Mouse (Mus musculus): ENCODE data around the gene Gprc5d. TPM values are rescaled to one million over a fixed set of nuclear protein-coding genes. Genes with fewer than 3 reads are reported as not detected.

The Gprc5d gene
- total and polyA plus RNA-seq, 3 experiments, result not detected

DNA sequence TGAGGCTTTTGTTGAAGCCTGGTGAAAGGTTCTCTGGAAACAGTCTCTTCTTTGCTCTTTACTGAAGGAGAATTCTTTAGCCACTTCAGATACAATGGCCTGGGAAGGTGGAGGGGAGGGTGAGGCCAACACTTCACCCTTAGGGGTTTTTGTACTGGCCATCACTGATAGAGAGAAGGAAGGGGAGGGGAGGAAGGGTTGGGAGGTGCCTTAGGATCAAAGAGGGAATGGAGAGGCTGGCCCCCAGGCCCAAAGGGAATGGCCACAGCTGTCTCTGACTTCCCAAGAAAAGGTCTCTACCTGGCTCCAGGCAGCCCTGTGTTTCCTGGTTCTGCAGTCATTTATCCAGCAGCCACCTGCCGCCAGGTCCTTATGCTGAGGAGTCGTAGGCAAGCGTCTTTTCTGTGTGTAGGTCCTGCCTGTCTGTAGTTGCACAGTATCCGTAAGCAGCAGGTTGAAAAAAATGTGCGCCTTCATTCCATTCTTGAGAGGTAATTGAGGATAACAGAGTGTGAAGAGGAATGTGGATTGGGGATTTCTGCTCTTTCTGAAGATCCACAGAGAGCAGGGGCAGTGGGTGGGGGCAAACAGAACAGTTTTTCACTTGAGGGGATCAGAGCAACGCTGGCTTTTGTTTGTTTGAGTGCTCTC is 51.2 kb downstream of the Gprc5d start:
- H3K4me1 ChIP-seq (ENCODE audit: control insufficient read depth in 1 of 2, insufficient read depth in 2 of 2), result peaks cover 3 to 15% of the 10 kb centered on the region in 2 experiments; a peak in 2 of 4 replicates
- H3K4me3 ChIP-seq (replicated peaks in 1 of 3; ENCODE audit: low read depth in 2 of 3, low read length in 2 of 3, poor library complexity in 1 of 3), result no peak overlapping the region
- in situ Hi-C loops (cut with MboI; ENCODE audit: low pct_ligation_motif_present, low pct_unique_long_range_greater_than_20kb, low sequenced_read_pairs), result no loop called here
- H3K27ac ChIP-seq (ENCODE audit: insufficient read depth, low read depth), result no peak overlapping the region
- peaks cover 21% of the 10 kb centered on the region for H3K27me3 ChIP-seq (replicated peaks)
- no peak for DNase-seq (ENCODE audit: extremely low read depth)
- H3K79me2 ChIP-seq (replicated peaks; ENCODE audit: control insufficient read depth, extremely low read depth, insufficient read depth, poor library complexity, severe bottlenecking), result no peaks in the 10 kb centered on the region
- H3K9me3 ChIP-seq (replicated peaks; ENCODE audit: low read length), result no peaks in the 10 kb centered on the region
- no peak for TF ChIP-seq CHD2 (IDR thresholded peaks at IDR 0.05; ENCODE audit: low read length)
- no peak for TF ChIP-seq ZC3H11A (IDR thresholded peaks at IDR 0.05; ENCODE audit: low read depth, low read length)
- TF ChIP-seq NRF1 (IDR thresholded peaks at IDR 0.05; ENCODE audit: low read depth, low read length), result no peak
- no peak for TF ChIP-seq UBTF (IDR thresholded peaks at IDR 0.05; ENCODE audit: low read depth, low read length)
- no peak for TF ChIP-seq E2F4 (IDR thresholded peaks at IDR 0.05; ENCODE audit: insufficient replicate concordance, low read depth, low read length)
- no peak for TF ChIP-seq POLR2AphosphoS2 (IDR thresholded peaks at IDR 0.05; ENCODE audit: low read depth, low read length)
- TF ChIP-seq USF2 (conservative IDR thresholded peaks at IDR 0.05; ENCODE audit: low read depth, low read length), result no peak
- TF ChIP-seq ETS1 (conservative IDR thresholded peaks at IDR 0.05; ENCODE audit: low read depth, low read length), result no peak
- TF ChIP-seq RAD21 (IDR thresholded peaks at IDR 0.05; ENCODE audit: low read depth, low read length), result no peak
- no peak for TF ChIP-seq MXI1 (IDR thresholded peaks at IDR 0.05; ENCODE audit: low read depth, low read length)
- TF ChIP-seq CTCF (conservative IDR thresholded peaks at IDR 0.05 in 1 of 2, IDR thresholded peaks at IDR 0.05 in 1 of 2; ENCODE audit: low read depth in 2 of 2, low read length in 2 of 2), result no peak
- H3K36me3 ChIP-seq (replicated peaks in 1 of 2; ENCODE audit: control insufficient read depth in 1 of 2, insufficient read depth in 1 of 2, low read length in 1 of 2), result no peaks in the 10 kb centered on the region
- H3K4me2 ChIP-seq (ENCODE audit: insufficient read depth, low read depth, poor library complexity, severe bottlenecking), result no peak overlapping the region
- dilution Hi-C loops (cut with MboI; ENCODE audit: extremely low pct_ligation_motif_present, extremely low pct_unique_long_range_greater_than_20kb, low sequenced_read_pairs), result no loop called here
- no peak overlapping the region for H3K9ac ChIP-seq (ENCODE audit: insufficient read depth, low read depth)

DNA sequence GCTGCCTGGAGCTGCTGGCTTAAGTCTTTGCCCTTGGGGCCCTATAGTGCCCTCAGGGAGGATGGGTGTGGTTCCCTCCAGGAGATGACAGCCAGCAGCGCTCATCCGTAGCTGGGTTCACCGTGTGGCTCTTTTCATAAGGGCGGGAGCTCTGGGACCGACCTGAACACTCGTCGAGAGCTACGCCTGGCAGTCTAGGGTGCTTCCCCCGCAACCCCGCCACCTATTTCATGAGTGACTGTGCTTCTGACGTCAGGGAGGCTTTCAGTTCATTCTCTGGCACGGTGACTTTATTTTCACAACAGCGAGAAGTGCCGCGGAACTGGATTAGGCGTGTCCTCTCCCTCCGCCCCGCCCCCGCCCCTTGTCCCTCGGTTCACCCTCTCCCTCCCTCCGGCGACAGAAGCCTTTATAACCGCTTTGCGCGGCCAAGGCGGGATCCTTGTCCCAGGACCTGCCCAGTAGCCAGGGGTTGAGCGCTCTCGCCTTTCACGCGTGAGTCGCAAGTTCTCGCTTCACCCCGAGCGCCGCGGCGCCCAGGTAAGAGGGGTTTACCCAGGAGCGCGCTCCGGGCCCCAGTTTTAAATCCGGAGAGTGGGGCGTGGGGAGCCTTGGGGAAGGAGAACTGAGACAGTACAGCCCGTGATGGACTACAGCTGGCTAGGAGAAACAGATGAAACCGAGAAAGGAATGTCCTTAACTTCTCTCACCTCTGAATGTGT is 52.7 kb downstream of the Gprc5d start, which contains the start of gene Gprc5a:
Gprc5a (plus strand) TSS at position 416 of the 722 bp plus-strand sequence.
- H3K4me2 ChIP-seq (ENCODE audit: insufficient read depth, low read depth, poor library complexity, severe bottlenecking), result peak within 1 kb of the TSS; percentile 92
- dilution Hi-C loops (cut with MboI; ENCODE audit: extremely low pct_ligation_motif_present, extremely low pct_unique_long_range_greater_than_20kb, low sequenced_read_pairs), result no loop called here
- no peaks in the 10 kb centered on the region for H3K79me2 ChIP-seq (replicated peaks; ENCODE audit: control insufficient read depth, extremely low read depth, insufficient read depth, poor library complexity, severe bottlenecking)
- no peaks in the 10 kb centered on the region for H3K9me3 ChIP-seq (replicated peaks; ENCODE audit: low read length)
- H3K4me1 ChIP-seq (ENCODE audit: control insufficient read depth in 1 of 2, insufficient read depth in 2 of 2), result peaks cover 0 to 15% of the 10 kb centered on the region in 2 experiments; a peak in 2 of 4 replicates
- TF ChIP-seq UBTF (IDR thresholded peaks at IDR 0.05; ENCODE audit: low read depth, low read length) (0 out of 2 replicates have a peak, but pooled peaks have one; percentile 21), GABPA (IDR thresholded peaks at IDR 0.05; ENCODE audit: insufficient replicate concordance, low read depth, low read length) (no peak), PAX5 (IDR thresholded peaks at IDR 0.05; ENCODE audit: low read length) (no peak), MAX (IDR thresholded peaks at IDR 0.05; ENCODE audit: low read length) (0 out of 2 replicates have a peak, but pooled peaks have one; percentile 21), MAZ (IDR thresholded peaks at IDR 0.05; ENCODE audit: low read depth, low read length) (0 out of 2 replicates have a peak, but pooled peaks have one; percentile 21), CHD1 (IDR thresholded peaks at IDR 0.05; ENCODE audit: low read depth, low read length) (no peak), TBP (conservative IDR thresholded peaks at IDR 0.05; ENCODE audit: low read depth, low read length) (no peak), MXI1 (IDR thresholded peaks at IDR 0.05; ENCODE audit: low read depth, low read length) (peak; percentile 29; the same call in 1 of the 2 replicates), SIN3A (IDR thresholded peaks at IDR 0.05; ENCODE audit: low read length) (peak; percentile 52; the same call in 1 of the 2 replicates), E2F4 (IDR thresholded peaks at IDR 0.05; ENCODE audit: insufficient replicate concordance, low read depth, low read length) (no peak), IRF4 (IDR thresholded peaks at IDR 0.05; ENCODE audit: low read depth, low read length) (peak; percentile 46; the same call in 1 of the 2 replicates), BHLHE40 (IDR thresholded peaks at IDR 0.05; ENCODE audit: low read depth, low read length) (peak; percentile 53; the same call in 1 of the 2 replicates), ZMIZ1 (IDR thresholded peaks at IDR 0.05; ENCODE audit: low read depth, low read length) (no peak), ETS1 (conservative IDR thresholded peaks at IDR 0.05; ENCODE audit: low read depth, low read length) (peak; percentile 52; the same call in 1 of the 2 replicates), ZC3H11A (IDR thresholded peaks at IDR 0.05; ENCODE audit: low read depth, low read length) (no peak)
- H3K4me3 ChIP-seq (replicated peaks in 1 of 3; ENCODE audit: low read depth in 2 of 3, low read length in 2 of 3, poor library complexity in 1 of 3), result peak within 1 kb of the TSS; percentile 23 to 52 (median 46)
- peak; percentile 88 for DNase-seq (ENCODE audit: extremely low read depth)
- H3K36me3 ChIP-seq (replicated peaks in 1 of 2; ENCODE audit: control insufficient read depth in 1 of 2, insufficient read depth in 1 of 2, low read length in 1 of 2), result no peaks in the 10 kb centered on the region
- H3K27ac ChIP-seq (ENCODE audit: insufficient read depth, low read depth), result no peak within 1 kb of the TSS
- in situ Hi-C loops (cut with MboI; ENCODE audit: low pct_ligation_motif_present, low pct_unique_long_range_greater_than_20kb, low sequenced_read_pairs), result no loop called here
- H3K9ac ChIP-seq (ENCODE audit: insufficient read depth, low read depth), result peak within 1 kb of the TSS; percentile 24; the same call in 1 of the 2 replicates
- H3K27me3 ChIP-seq (replicated peaks), result peaks cover 21% of the 10 kb centered on the region
